Mouse (Mus musculus) cortical plate, adult 2 months (tissue): ENCODE data around the gene Clock.

Experiments used
- CTCF ChIP-seq: fragments of 200-500 bp; IDR thresholded peaks from 2 replicates; pipeline ENCODE4 v1.5.1; 2011; ENCODE audit warnings: mild to moderate bottlenecking, control low read depth, low read length; ENCODE audit not compliant: insufficient read depth; ENCODE audit errors: extremely low read depth
- POLR2A ChIP-seq: fragments of 200-500 bp; IDR thresholded peaks from 2 replicates; pipeline ENCODE4 v1.6.1; 2011; ENCODE audit warnings: mild to moderate bottlenecking, low read length, control low read depth; ENCODE audit not compliant: insufficient read depth; ENCODE audit errors: extremely low read depth

GRCm38 (mm10) chr5:76161491-76161890, 143.1 kb downstream of the Clock start:
- TF ChIP-seq CTCF: no peak
- TF ChIP-seq POLR2A: no peak
